Mouse (Mus musculus): Measurements from ENCODE around the gene Scube2. TPM values are rescaled to one million over a fixed set of nuclear protein-coding genes. Genes with fewer than 3 reads are reported as not detected.

Scube2 gene
- 0.05 and 0.22 TPM in 2 replicates for polyA plus RNA-seq (2015; fragmentation: Nextera tagmentation; extraction: Ambion mirVana)

DNA sequence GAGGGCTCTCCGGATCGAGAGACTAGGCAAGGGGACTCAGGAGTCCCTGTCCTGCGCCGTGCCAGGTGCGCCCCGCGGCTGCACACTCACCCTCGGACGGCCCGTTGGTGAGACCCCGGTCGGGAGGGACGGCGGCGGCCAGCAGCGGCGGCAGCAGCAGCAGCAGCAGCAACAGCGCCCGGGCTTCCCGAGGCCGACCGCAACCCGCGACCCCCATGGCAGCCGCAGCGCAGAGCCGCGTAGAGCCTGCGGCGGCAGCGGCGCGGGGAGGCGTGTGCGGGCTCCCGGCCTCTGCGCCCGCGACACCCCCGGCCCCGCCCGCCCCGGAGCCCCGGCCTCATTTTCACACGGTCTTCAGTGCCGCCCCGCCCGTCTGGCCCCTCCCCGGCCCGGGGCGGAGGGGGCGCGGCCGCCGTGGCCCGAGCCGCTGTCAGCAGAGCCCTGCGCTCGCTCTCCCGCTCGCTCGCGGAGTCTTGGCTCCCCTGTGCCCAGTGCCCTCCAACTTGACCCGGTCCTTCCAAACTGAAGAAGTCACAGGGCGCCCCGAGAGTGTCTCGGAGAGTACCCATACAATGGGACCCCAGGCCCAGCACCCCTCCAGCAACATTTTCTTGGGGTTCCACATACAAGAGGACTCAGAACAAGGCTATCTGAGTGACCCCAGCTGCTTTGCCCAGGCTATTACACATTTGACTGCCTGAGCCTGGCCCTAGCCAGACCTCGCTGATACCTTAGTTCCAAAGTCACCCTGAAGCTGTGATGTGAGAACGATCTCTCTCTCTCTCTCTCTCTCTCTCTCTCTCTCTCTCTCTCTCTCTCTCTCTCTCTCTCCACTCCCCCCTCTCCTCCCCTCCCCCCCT is at the start of gene Scube2:
TSS of gene Scube2 (minus strand) at position 310 of the 860 bp plus-strand sequence.
- Histone ChIP-seq H3K36me3 (replicated peaks) (no peaks in the 10 kb centered on the region), H3K4me3 (replicated peaks) (peak within 1 kb of the TSS; percentile 52), H3K27me3 (peaks cover 78% of the 10 kb centered on the region), H3K9ac (no peak within 1 kb of the TSS), H3K4me1 (replicated peaks) (0 out of 2 replicates have a peak, but pooled peaks cover 9% of the 10 kb centered on the region), H3K9me3 (replicated peaks) (no peaks in the 10 kb centered on the region), H3K4me2 (peak within 1 kb of the TSS; percentile 77), H3K27ac (replicated peaks) (no peak within 1 kb of the TSS)
- WGBS (ENCODE audit: insufficient replicate concordance): 2% methylated on average over 67 of the region's 69 CpGs
- ATAC-seq (ENCODE audit: insufficient read depth): peak; percentile 25; the same call in 1 of the 2 replicates

DNA sequence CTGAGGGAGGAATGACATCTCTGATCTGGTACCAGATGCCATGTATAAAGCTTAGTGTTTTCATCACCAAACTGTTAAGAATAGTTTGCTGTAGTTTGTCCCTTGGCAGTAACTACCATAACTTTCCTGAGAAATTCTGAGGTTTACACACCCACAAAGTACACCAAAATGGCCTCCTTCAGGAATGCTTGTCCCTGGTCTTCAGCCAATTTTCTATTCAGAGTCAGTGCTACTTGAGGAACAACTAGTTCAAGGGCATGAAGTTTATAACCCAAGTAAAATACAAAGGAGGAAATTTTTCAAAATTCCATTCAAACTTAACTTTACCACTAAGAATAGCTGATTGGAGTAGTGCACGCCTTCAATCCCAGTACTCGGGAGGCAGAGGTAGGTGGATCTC is 40.7 kb upstream of the Scube2 start:
- Histone ChIP-seq H3K4me2 (no peak overlapping the region), H3K27ac (replicated peaks) (no peak overlapping the region), H3K4me1 (replicated peaks) (no peaks in the 10 kb centered on the region), H3K36me3 (replicated peaks) (peaks cover 71% of the 10 kb centered on the region), H3K4me3 (replicated peaks) (no peak overlapping the region), H3K27me3 (no peaks in the 10 kb centered on the region), H3K9me3 (replicated peaks) (no peaks in the 10 kb centered on the region), H3K9ac (no peak overlapping the region)
- WGBS (ENCODE audit: insufficient replicate concordance): 72% methylated on average over 2 of the region's 2 CpGs
- no peak for ATAC-seq (ENCODE audit: insufficient read depth)

DNA sequence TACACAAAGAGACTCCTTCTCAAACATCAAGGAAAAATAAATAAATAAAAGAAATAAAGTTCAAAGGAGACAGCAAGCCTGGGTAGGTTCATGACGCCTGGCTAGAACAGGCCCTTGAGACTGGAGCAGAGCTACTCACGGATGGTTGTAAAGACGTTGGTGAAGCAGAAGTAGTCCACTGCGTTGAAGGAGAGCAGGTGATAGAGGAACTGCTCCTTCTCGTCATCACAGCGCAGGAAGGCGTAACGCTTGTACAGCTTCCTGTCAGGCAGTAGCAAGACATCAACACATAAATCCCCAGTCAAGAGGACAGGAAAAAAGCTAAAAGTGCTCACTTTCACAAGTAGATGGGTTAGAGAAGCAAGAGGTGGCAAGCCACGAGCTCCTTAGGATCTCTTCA is 35.4 kb upstream of the Scube2 start:
- Histone ChIP-seq H3K27ac (replicated peaks) (no peak overlapping the region), H3K36me3 (replicated peaks) (peaks cover 85% of the 10 kb centered on the region), H3K4me3 (replicated peaks) (no peak overlapping the region), H3K9me3 (replicated peaks) (no peaks in the 10 kb centered on the region), H3K9ac (no peak overlapping the region), H3K4me1 (replicated peaks) (no peaks in the 10 kb centered on the region), H3K4me2 (no peak overlapping the region), H3K27me3 (no peaks in the 10 kb centered on the region)
- WGBS (ENCODE audit: insufficient replicate concordance): 56% methylated on average over 9 of the region's 9 CpGs
- ATAC-seq (ENCODE audit: insufficient read depth): no peak

DNA sequence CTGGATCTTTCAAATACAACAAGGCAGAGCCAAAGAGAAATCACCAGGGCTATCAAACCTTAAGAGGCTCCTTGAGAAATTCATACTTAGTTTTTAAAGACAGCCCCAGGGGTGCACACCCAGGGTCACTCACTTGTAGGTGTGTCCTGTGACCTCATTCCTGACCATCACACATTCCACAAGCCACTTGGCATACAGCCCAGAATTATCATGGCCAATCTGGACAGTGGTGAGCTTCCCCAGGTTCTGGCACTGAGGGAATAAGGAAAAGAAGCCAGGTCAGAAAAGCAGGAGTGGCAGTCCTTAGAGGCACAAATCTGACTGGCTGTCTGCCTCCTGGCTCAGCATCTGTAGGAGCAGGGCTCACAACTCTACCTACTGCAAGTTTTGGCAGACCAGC is 33.4 kb upstream of the Scube2 start:
- H3K4me1 ChIP-seq (replicated peaks): no peaks in the 10 kb centered on the region
- no peak for ATAC-seq (ENCODE audit: insufficient read depth)
- no peaks in the 10 kb centered on the region for H3K9me3 ChIP-seq (replicated peaks)
- H3K36me3 ChIP-seq (replicated peaks): peaks cover 83% of the 10 kb centered on the region
- H3K9ac ChIP-seq: no peak overlapping the region
- no peak overlapping the region for H3K4me2 ChIP-seq
- no peak overlapping the region for H3K27ac ChIP-seq (replicated peaks)
- no peak overlapping the region for H3K4me3 ChIP-seq (replicated peaks)
- no peaks in the 10 kb centered on the region for H3K27me3 ChIP-seq

DNA sequence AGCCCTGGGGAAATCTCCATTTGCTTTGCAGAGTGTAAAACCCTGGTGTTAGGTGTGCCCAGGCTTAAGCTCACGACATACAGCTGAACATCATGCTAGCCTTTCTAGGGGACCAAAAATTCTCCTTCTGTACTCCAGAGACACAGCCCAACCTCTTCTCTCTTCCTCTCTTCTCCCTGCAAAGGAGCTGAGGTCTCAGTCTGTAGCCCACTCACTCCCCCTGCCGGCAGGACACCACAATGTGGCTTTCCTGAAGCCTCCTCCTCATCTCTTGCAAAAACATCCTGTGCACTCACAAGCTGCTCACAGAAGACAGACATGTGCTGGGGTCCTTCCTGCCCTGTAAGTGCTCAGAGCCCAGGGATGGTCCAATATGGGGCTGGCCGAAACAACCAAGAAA is 27.1 kb upstream of the Scube2 start:
- ATAC-seq (ENCODE audit: insufficient read depth): no peak
- 30% methylated on average over 3 of the region's 3 CpGs for WGBS (ENCODE audit: insufficient replicate concordance)
- Histone ChIP-seq H3K27ac (replicated peaks) (no peak overlapping the region), H3K9me3 (replicated peaks) (no peaks in the 10 kb centered on the region), H3K36me3 (replicated peaks) (peaks cover 34% of the 10 kb centered on the region), H3K4me3 (replicated peaks) (no peak overlapping the region), H3K9ac (no peak overlapping the region), H3K27me3 (no peaks in the 10 kb centered on the region), H3K4me1 (replicated peaks) (no peaks in the 10 kb centered on the region), H3K4me2 (no peak overlapping the region)

DNA sequence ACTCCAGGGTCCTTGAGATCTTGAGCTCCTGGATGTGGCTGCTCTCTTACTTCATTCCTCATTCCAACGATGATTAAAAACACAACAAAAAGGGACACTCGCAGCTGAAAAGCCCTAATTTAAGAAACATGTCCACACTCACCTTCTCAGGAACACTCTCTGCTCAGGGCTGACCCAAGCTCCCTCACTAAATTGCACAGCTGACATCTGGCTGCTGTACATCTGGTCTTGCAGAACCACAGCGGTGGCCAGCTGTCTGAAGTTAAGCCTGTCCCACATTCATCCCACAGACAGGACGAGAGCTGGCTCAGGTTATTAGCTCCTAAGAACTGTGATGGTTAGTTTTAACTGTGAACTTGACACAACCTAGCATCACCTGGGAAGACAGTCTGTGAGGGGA is 26.3 kb upstream of the Scube2 start:
- peaks cover 26% of the 10 kb centered on the region for H3K36me3 ChIP-seq (replicated peaks)
- 80% methylated on average over 4 of the region's 4 CpGs for WGBS (ENCODE audit: insufficient replicate concordance)
- no peak for ATAC-seq (ENCODE audit: insufficient read depth)
- no peaks in the 10 kb centered on the region for H3K4me1 ChIP-seq (replicated peaks)
- H3K4me3 ChIP-seq (replicated peaks): no peak overlapping the region
- no peak overlapping the region for H3K4me2 ChIP-seq
- H3K27me3 ChIP-seq: no peaks in the 10 kb centered on the region
- H3K9ac ChIP-seq: no peak overlapping the region
- H3K9me3 ChIP-seq (replicated peaks): no peaks in the 10 kb centered on the region
- H3K27ac ChIP-seq (replicated peaks): no peak overlapping the region

DNA sequence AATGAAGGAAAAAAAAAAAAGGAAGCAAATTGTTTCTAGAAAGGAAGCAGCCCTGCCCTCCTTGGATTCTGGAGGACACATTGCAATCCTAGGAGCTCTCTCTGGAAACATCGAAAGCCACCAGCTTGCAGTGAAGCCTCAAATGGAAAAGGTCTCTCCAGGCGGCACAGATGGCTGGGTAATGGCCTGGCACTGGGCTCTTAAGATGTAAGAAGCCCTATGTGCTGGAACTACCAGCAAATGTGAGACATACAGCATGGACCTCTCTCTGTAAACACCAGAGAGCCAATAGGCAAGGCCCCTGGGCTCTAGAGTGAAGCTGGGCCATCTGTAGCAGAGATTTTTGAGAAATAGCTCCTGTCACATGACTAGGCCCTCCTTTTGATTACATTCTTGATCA is 24.8 kb upstream of the Scube2 start:
- H3K36me3 ChIP-seq (replicated peaks): peaks cover 19% of the 10 kb centered on the region
- ATAC-seq (ENCODE audit: insufficient read depth): no peak
- 68% methylated on average over 2 of the region's 2 CpGs for WGBS (ENCODE audit: insufficient replicate concordance)
- no peaks in the 10 kb centered on the region for H3K9me3 ChIP-seq (replicated peaks)
- H3K4me1 ChIP-seq (replicated peaks): no peaks in the 10 kb centered on the region
- no peak overlapping the region for H3K4me2 ChIP-seq
- no peak overlapping the region for H3K4me3 ChIP-seq (replicated peaks)
- H3K27me3 ChIP-seq: no peaks in the 10 kb centered on the region
- H3K9ac ChIP-seq: no peak overlapping the region
- no peak overlapping the region for H3K27ac ChIP-seq (replicated peaks)

DNA sequence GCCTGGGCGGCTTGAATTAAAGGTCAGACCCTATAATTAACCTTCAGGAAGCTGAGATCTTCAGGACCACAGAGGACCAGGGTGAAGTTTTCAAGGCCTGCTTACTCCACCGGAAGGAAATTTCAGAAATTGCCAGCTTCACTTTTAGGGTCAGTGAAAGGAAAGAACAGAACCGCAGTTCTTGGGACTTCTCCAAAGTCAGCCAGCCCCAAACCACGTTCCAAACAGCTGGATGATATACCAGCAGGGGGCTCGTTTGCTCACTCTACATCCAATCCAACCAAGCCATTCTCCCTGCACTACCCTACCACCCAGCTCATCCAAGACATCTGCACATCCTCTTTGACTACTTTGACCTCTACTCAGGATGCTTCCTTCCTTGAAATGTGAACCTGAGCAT is 23.8 kb upstream of the Scube2 start:
- 57% methylated on average over 5 of the region's 5 CpGs for WGBS (ENCODE audit: insufficient replicate concordance)
- no peaks in the 10 kb centered on the region for H3K9me3 ChIP-seq (replicated peaks)
- no peak overlapping the region for H3K4me3 ChIP-seq (replicated peaks)

DNA sequence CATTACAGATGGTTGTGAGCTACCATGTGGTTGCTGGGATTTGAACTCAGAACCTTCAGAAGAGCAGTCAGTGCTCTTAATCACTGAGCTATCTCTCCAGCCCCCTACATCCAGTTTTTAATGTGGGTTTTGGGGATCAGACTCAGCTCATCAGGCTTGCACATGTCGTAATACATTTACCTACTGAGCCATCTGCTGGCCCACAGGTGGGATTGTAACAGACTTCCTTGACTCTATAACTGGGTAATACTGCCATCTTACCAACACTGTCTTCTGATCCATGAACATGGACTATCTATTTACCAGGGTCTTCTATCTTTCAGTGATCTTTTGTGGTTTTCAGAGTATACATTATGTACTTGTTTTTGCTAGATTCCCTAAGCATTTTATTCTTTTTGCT is 20.8 kb upstream of the Scube2 start:
- Histone ChIP-seq H3K27me3 (no peaks in the 10 kb centered on the region), H3K4me3 (replicated peaks) (no peak overlapping the region), H3K4me2 (no peak overlapping the region), H3K9me3 (replicated peaks) (no peaks in the 10 kb centered on the region), H3K27ac (replicated peaks) (no peak overlapping the region), H3K36me3 (replicated peaks) (0 out of 2 replicates have a peak, but pooled peaks cover 3% of the 10 kb centered on the region), H3K4me1 (replicated peaks) (no peaks in the 10 kb centered on the region), H3K9ac (no peak overlapping the region)
- no peak for ATAC-seq (ENCODE audit: insufficient read depth)
- 65% methylated on average over 1 of the region's 1 CpGs for WGBS (ENCODE audit: insufficient replicate concordance)

More for the DNA sequence above, 23.8 kb upstream of the Scube2 start:
- Histone ChIP-seq H3K36me3 (replicated peaks) (0 out of 2 replicates have a peak, but pooled peaks cover 11% of the 10 kb centered on the region), H3K9ac (no peak overlapping the region), H3K4me1 (replicated peaks) (no peaks in the 10 kb centered on the region), H3K4me2 (no peak overlapping the region), H3K27me3 (no peaks in the 10 kb centered on the region), H3K27ac (replicated peaks) (no peak overlapping the region)
- no peak for ATAC-seq (ENCODE audit: insufficient read depth)

DNA sequence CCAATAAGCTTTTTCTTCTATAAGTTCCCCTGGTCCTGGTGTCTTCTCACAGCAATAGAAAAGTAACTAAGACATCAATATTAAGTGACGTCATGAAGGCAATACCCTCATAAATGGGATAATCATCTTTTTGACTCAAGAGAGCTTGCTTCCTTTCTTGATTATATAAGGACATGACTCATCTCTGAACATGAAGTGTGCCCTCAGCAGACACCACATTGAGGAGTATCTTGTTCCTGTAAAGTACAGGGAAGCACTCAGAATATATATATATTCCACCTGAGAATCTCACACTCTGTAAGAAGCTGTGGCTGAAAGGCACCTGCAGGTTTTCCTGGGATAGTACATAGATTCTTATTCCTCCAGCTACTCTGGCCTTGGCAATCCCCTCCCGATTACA is 17.1 kb upstream of the Scube2 start:
- Histone ChIP-seq H3K27me3 (no peaks in the 10 kb centered on the region), H3K4me3 (replicated peaks) (no peak overlapping the region), H3K4me1 (replicated peaks) (no peaks in the 10 kb centered on the region), H3K9ac (no peak overlapping the region), H3K27ac (replicated peaks) (no peak overlapping the region), H3K36me3 (replicated peaks) (no peaks in the 10 kb centered on the region), H3K9me3 (replicated peaks) (no peaks in the 10 kb centered on the region), H3K4me2 (no peak overlapping the region)
- 66% methylated on average over 2 of the region's 2 CpGs for WGBS (ENCODE audit: insufficient replicate concordance)
- ATAC-seq (ENCODE audit: insufficient read depth): no peak

DNA sequence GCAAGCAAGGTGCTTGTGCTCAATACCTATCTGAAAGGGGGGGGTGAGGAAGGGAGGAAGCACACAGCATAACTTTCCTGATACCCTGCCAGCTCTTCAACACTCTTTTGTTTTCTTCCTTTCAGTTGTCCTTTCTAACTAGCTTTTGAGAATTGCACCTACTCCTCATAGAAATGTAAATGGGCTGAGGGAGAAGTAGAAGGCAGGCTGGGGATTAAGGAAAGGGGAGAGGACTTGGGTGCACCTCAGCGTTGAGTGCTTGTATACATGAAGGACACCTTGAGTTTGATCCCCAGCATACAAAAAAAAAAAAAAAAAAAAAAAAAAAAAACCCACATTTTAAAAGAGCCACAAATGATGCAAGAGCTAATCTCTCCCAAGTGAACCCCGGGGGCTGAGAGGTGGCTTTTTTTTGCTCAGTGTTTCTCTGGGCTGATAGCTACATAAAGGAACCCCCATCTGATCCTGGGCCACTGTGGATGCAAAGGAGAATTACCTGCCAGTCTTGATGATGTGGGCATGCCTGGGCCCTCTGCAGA is 16.2 kb upstream of the Scube2 start:
- no peak overlapping the region for H3K27ac ChIP-seq (replicated peaks)
- H3K4me3 ChIP-seq (replicated peaks): no peak overlapping the region
- no peaks in the 10 kb centered on the region for H3K4me1 ChIP-seq (replicated peaks)
- no peak overlapping the region for H3K9ac ChIP-seq
- 30% methylated on average over 2 of the region's 2 CpGs for WGBS (ENCODE audit: insufficient replicate concordance)
- H3K36me3 ChIP-seq (replicated peaks): no peaks in the 10 kb centered on the region
- H3K4me2 ChIP-seq: no peak overlapping the region
- ATAC-seq (ENCODE audit: insufficient read depth): no peak
- no peaks in the 10 kb centered on the region for H3K27me3 ChIP-seq
- no peaks in the 10 kb centered on the region for H3K9me3 ChIP-seq (replicated peaks)

Measured in liver, embryonic 15.5 days (tissue).